Mouse (Mus musculus) E14TG2a.4 (cell line): Measurements from ENCODE around the gene Map3k21.

Experiments used
- CTCF ChIP-seq: conservative IDR thresholded peaks from 2 replicates; pipeline ENCODE4 v1.5.1; 2014; ENCODE audit warnings: low read length
- NANOG ChIP-seq: IDR thresholded peaks from 2 replicates; pipeline ENCODE4 v1.6.1; 2014; ENCODE audit warnings: borderline replicate concordance, low read length, mixed read lengths
- POU5F1 ChIP-seq: IDR thresholded peaks from 2 replicates; pipeline ENCODE4 v1.6.1; 2014; ENCODE audit warnings: low read length, borderline replicate concordance

- no peak for TF ChIP-seq CTCF
- TF ChIP-seq POU5F1: no peak
- TF ChIP-seq NANOG: no peak
Measured at GRCm38 (mm10) chr8:125920281-125920680, 10.0 kb downstream of the Map3k21 start.
